Mouse (Mus musculus) gastrocnemius, adult 2 months (tissue): ENCODE results near the gene Ifi202b. TPM values are rescaled to one million over a fixed set of nuclear protein-coding genes. Genes with fewer than 3 reads are reported as not detected.
A peak's percentile ranks its signal among the peaks of the same experiment; 100 is the strongest.
"Not testable (repeated sequence)": the region's sequence is repeated elsewhere in the genome, so short reads cannot be mapped to it uniquely, and the experiment has no call there.

Experiments
- DNase-seq: peaks from one replicate; pipeline ENCODE4 v3.0.0; 2022
- H3K27ac ChIP-seq: fragments of 200-600 bp; 2 replicates; pipeline ENCODE4 v1.8.1; 2022; ENCODE audit warnings: mild to moderate bottlenecking
- H3K4me3 ChIP-seq: fragments of 200-600 bp; 2 replicates; pipeline ENCODE4 v1.8.1; 2022; ENCODE audit warnings: mild to moderate bottlenecking, moderate library complexity
- CTCF ChIP-seq: fragments of 200-600 bp; IDR thresholded peaks from 2 replicates; pipeline ENCODE4 v1.8.1; 2022; ENCODE audit warnings: antibody characterized with exemption, mild to moderate bottlenecking, moderate library complexity
- intact Hi-C: fragments of 180-260 bp; cut with DNase I; formaldehyde crosslinking; loops from one replicate; pipeline ENCODE4 v1.15.1; 2025
- total RNA-seq, 2 experiments: library from RNA; stranded (reverse); gene quantifications; 2 replicates each; pipeline ENCODE4 v1.2.3; 2021

The Ifi202b gene
- total RNA-seq, 2 experiments from 2014 or later = not detected

- Histone ChIP-seq H3K4me3 (peak overlapping the region; percentile 70), H3K27ac (peak overlapping the region; percentile 75)
- intact Hi-C loops, DNase-seq: not testable (repeated sequence)
These were observed 41.0 kb downstream of the Ifi202b start for GRCm38 (mm10) chr1:173941522-173941921.

- H3K4me3 ChIP-seq, DNase-seq, H3K27ac ChIP-seq, intact Hi-C loops: not testable (repeated sequence)
These were observed 63.3 kb downstream of the Ifi202b start for GRCm38 (mm10) chr1:173919279-173919678.

- intact Hi-C loops = no loop called here
- H3K4me3 ChIP-seq = no peak overlapping the region
- no peak for TF ChIP-seq CTCF
- DNase-seq = no peak
- no peak overlapping the region for H3K27ac ChIP-seq
These were observed 68.0 kb downstream of the Ifi202b start for GRCm38 (mm10) chr1:173914559-173914958.

- DNase-seq, H3K4me3 ChIP-seq, intact Hi-C loops: not testable (repeated sequence)
- peak overlapping the region; percentile 80 for H3K27ac ChIP-seq
These were observed 69.2 kb downstream of the Ifi202b start for GRCm38 (mm10) chr1:173913256-173913791.

Other genes starting within 250 kb of the Ifi202b start
- gene Ifi207, start 241.0 kb downstream of the Ifi202b start, total RNA-seq = 1 to 10 TPM; 3.2 to 6.6 TPM
- gene Ifi204, start 215.8 kb downstream of the Ifi202b start, total RNA-seq = 1 to 10 TPM; 2.6 to 4.4 TPM
- 1 to 10 TPM; 1.1 to 3.3 TPM for gene Ifi211, start 69.7 kb downstream of the Ifi202b start, total RNA-seq
- 1 to 10 TPM; 3.1 to 6.1 TPM for gene Mndal, start 40.3 kb downstream of the Ifi202b start, total RNA-seq
- gene Ifi203, start 40.1 kb downstream of the Ifi202b start, total RNA-seq = 1 to 10 TPM; 2.7 to 4.8 TPM
- gene Ifi205, start 49.1 kb upstream of the Ifi202b start, total RNA-seq = 10 to 100 TPM in 1 of 2 experiments, 1 to 10 TPM in 1; 8.0 to 11.2 TPM
- not detected for gene Olfr433, start 58.0 kb upstream of the Ifi202b start, total RNA-seq
- gene Olfr432, start 66.5 kb upstream of the Ifi202b start, total RNA-seq = not detected
- not detected for gene Olfr430, start 83.9 kb upstream of the Ifi202b start, total RNA-seq
- gene Olfr429, start 101.6 kb upstream of the Ifi202b start, total RNA-seq = not detected
- not detected for gene Olfr427, start 114.1 kb upstream of the Ifi202b start, total RNA-seq
- not detected for gene Olfr231, start 138.4 kb upstream of the Ifi202b start, total RNA-seq
- not detected for gene Olfr424, start 148.8 kb upstream of the Ifi202b start, total RNA-seq
- not detected for gene Olfr420, start 172.9 kb upstream of the Ifi202b start, total RNA-seq
- gene Spta1, start 190.0 kb upstream of the Ifi202b start, total RNA-seq = under 1 TPM; 0.03 to 0.06 TPM